11 mouse cellular contexts compared by ENCODE assay signal in genomic region chr5:103797774-103798173, GRCm38 (mm10).
DNase-seq lines count a peak whose midpoint lies in the region; ATAC-seq and TF ChIP-seq lines count a peak whose summit lies in the region.
"Had no signal": no experiment of that assay in that cellular context is flagged by ENCODE, and none has a peak within 500 bp of the region (broad histone marks: within the 10 kb centered on the region; RNA-seq: fewer than 3 reads in every experiment).

No protein-coding gene starts in this region.

- H3K4me3 ChIP-seq in gastrocnemius, adult 2 months, result no peak overlapping the region
- no peak overlapping the region for H3K4me3 ChIP-seq in lung, embryonic 16.5 days (ENCODE audit: low read length)
- H3K4me3 ChIP-seq in intestine, postnatal 0 days (ENCODE audit: low read depth, low read length), result no peak overlapping the region
- H3K4me3 ChIP-seq: lung, embryonic 15.5 days had no signal

- no peak for ATAC-seq in lung, embryonic 16.5 days (ENCODE audit: low read depth)
- ATAC-seq in intestine, postnatal 0 days, result peak; percentile 15; the same call in 1 of the 2 replicates

- H3K9ac ChIP-seq in lung, embryonic 16.5 days (ENCODE audit: low read length), result no peak overlapping the region
- H3K9ac ChIP-seq in intestine, postnatal 0 days (ENCODE audit: low read depth, low read length), result no peak overlapping the region
- H3K9ac ChIP-seq: lung, embryonic 15.5 days had no signal

- H3K27ac ChIP-seq in gastrocnemius, adult 2 months, result peak overlapping the region; percentile 70
- 0 out of 2 replicates have a peak overlapping the region, but pooled peaks have one; percentile 13 for H3K27ac ChIP-seq in lung, embryonic 16.5 days (ENCODE audit: low read length)
- H3K27ac ChIP-seq in intestine, postnatal 0 days (ENCODE audit: low read depth, low read length), result no peak overlapping the region
- H3K27ac ChIP-seq: lung, embryonic 15.5 days had no signal

- no peaks in the 10 kb centered on the region for H3K36me3 ChIP-seq in lung, embryonic 16.5 days (ENCODE audit: control insufficient read depth, insufficient read depth, low read length)
- peaks cover 11% of the 10 kb centered on the region for H3K36me3 ChIP-seq in intestine, postnatal 0 days (ENCODE audit: control insufficient read depth, insufficient read depth)
- H3K36me3 ChIP-seq: lung, embryonic 15.5 days had no signal

- no peak for TF ChIP-seq CTCF in gastrocnemius, adult 2 months (IDR thresholded peaks at IDR 0.05)
- TF ChIP-seq CTCF in intestine, postnatal 0 days (IDR thresholded peaks at IDR 0.05; ENCODE audit: low read depth), result no peak

- WGBS in lung, embryonic 16.5 days, result 65% methylated on average over 10 of the region's 10 CpGs
- WGBS in intestine, postnatal 0 days, result 75% methylated on average over 10 of the region's 10 CpGs

- peaks cover 6% of the 10 kb centered on the region for H3K4me1 ChIP-seq in lung, embryonic 16.5 days (replicated peaks; ENCODE audit: control insufficient read depth, insufficient read depth, low read length)
- H3K4me1 ChIP-seq in intestine, postnatal 0 days (replicated peaks; ENCODE audit: control insufficient read depth, insufficient read depth, low read length), result peaks cover 8% of the 10 kb centered on the region
- H3K4me1 ChIP-seq: lung, embryonic 15.5 days had no signal

- intact Hi-C loops in gastrocnemius, adult 2 months (cut with DNase I), result no loop called here
- intact Hi-C loops in gastrocnemius, postnatal 14 days (cut with DNase I; ENCODE audit: low total_unique reads), result no loop called here

- H3K9me3 ChIP-seq in lung, embryonic 16.5 days (ENCODE audit: control insufficient read depth, low read length), result no peaks in the 10 kb centered on the region
- no peaks in the 10 kb centered on the region for H3K9me3 ChIP-seq in intestine, postnatal 0 days (ENCODE audit: control insufficient read depth)
- H3K9me3 ChIP-seq: lung, embryonic 15.5 days had no signal

- no peak overlapping the region for H3K4me2 ChIP-seq in lung, embryonic 16.5 days (ENCODE audit: low read depth, low read length)
- no peak overlapping the region for H3K4me2 ChIP-seq in intestine, postnatal 0 days (replicated peaks; ENCODE audit: low read depth)
- H3K4me2 ChIP-seq: lung, embryonic 15.5 days had no signal

- no peaks in the 10 kb centered on the region for H3K27me3 ChIP-seq in lung, embryonic 16.5 days (ENCODE audit: control insufficient read depth, insufficient read depth, low read depth, low read length)
- no peaks in the 10 kb centered on the region for H3K27me3 ChIP-seq in intestine, postnatal 0 days (replicated peaks; ENCODE audit: control insufficient read depth, insufficient read depth, low read length)
- H3K27me3 ChIP-seq: lung, embryonic 15.5 days had no signal

- no peak for DNase-seq in gastrocnemius, adult 2 months
- DNase-seq in gastrocnemius, postnatal 14 days, result no peak
- DNase-seq in lung, postnatal 36 days, result no peak
- peak; percentile 32 for DNase-seq in right cerebral cortex, postnatal 4 days
- no peak for DNase-seq in gastrocnemius, postnatal 10 days
- no peak for DNase-seq in kidney, adult 8-10 months
- DNase-seq: adrenal gland, postnatal 25 days; cerebellum, adult 8-10 months had no signal
